Mouse (Mus musculus): Measurements from ENCODE around the gene Abca1. TPM values are rescaled to one million over a fixed set of nuclear protein-coding genes. Genes with fewer than 3 reads are reported as not detected.
A peak's percentile ranks its signal among the peaks of the same experiment; 100 is the strongest.

The Abca1 gene
- total and polyA plus RNA-seq, 2 experiments from 2014 or later, result 3.7 to 18.1 TPM

- no peak for DNase-seq (ENCODE audit: low spot score)
- Histone ChIP-seq H3K4me1 (ENCODE audit: control insufficient read depth, insufficient read depth) (peaks cover 8% of the 10 kb centered on the region), H3K27me3 (ENCODE audit: control insufficient read depth, insufficient read depth, low read length) (no peaks in the 10 kb centered on the region), H3K9me3 (replicated peaks; ENCODE audit: control insufficient read depth, low read length) (no peaks in the 10 kb centered on the region), H3K4me2 (ENCODE audit: low read depth, low read length) (no peak overlapping the region), H3K36me3 (replicated peaks; ENCODE audit: control insufficient read depth, insufficient read depth, low read length) (peaks cover 16% of the 10 kb centered on the region), H3K4me3 (ENCODE audit: low read depth, low read length) (no peak overlapping the region), H3K9ac (replicated peaks; ENCODE audit: low read depth, low read length) (no peak overlapping the region), H3K27ac (ENCODE audit: low read depth) (0 out of 2 replicates have a peak overlapping the region, but pooled peaks have one; percentile 1)
- WGBS, result 83% methylated on average over 3 of the region's 3 CpGs
- TF ChIP-seq EP300 (IDR thresholded peaks at IDR 0.05; ENCODE audit: low read depth), result no peak
- no peak for TF ChIP-seq CTCF (IDR thresholded peaks at IDR 0.05; ENCODE audit: low read depth)
- ATAC-seq (ENCODE audit: insufficient read depth, low read depth), result no peak
Observed at GRCm38 (mm10) chr4:53122310-53122709, 37.4 kb downstream of the Abca1 start.

GRCm38 (mm10) chr4:53121516-53122227, 38.0 kb downstream of the Abca1 start:
- DNase-seq (ENCODE audit: low spot score) (no peak), ATAC-seq (ENCODE audit: insufficient read depth, low read depth) (no peak)
- Histone ChIP-seq H3K9me3 (replicated peaks; ENCODE audit: control insufficient read depth, low read length) (no peaks in the 10 kb centered on the region), H3K27ac (ENCODE audit: low read depth) (peak overlapping the region; percentile 1; the same call in 1 of the 2 replicates), H3K27me3 (ENCODE audit: control insufficient read depth, insufficient read depth, low read length) (no peaks in the 10 kb centered on the region), H3K4me3 (ENCODE audit: low read depth, low read length) (no peak overlapping the region), H3K4me1 (ENCODE audit: control insufficient read depth, insufficient read depth) (peaks cover 13% of the 10 kb centered on the region), H3K9ac (replicated peaks; ENCODE audit: low read depth, low read length) (no peak overlapping the region), H3K4me2 (ENCODE audit: low read depth, low read length) (no peak overlapping the region), H3K36me3 (replicated peaks; ENCODE audit: control insufficient read depth, insufficient read depth, low read length) (peaks cover 10% of the 10 kb centered on the region)
- WGBS, result 44% methylated on average over 7 of the region's 7 CpGs
- TF ChIP-seq CTCF (IDR thresholded peaks at IDR 0.05; ENCODE audit: low read depth) (no peak), EP300 (IDR thresholded peaks at IDR 0.05; ENCODE audit: low read depth) (no peak)

GRCm38 (mm10) chr4:53121084-53121483, 38.6 kb downstream of the Abca1 start:
- Histone ChIP-seq H3K27ac (ENCODE audit: low read depth) (no peak overlapping the region; the same call in 1 of the 2 replicates), H3K4me1 (ENCODE audit: control insufficient read depth, insufficient read depth) (peaks cover 13% of the 10 kb centered on the region), H3K4me2 (ENCODE audit: low read depth, low read length) (no peak overlapping the region), H3K27me3 (ENCODE audit: control insufficient read depth, insufficient read depth, low read length) (no peaks in the 10 kb centered on the region), H3K4me3 (ENCODE audit: low read depth, low read length) (no peak overlapping the region), H3K9me3 (replicated peaks; ENCODE audit: control insufficient read depth, low read length) (no peaks in the 10 kb centered on the region), H3K36me3 (replicated peaks; ENCODE audit: control insufficient read depth, insufficient read depth, low read length) (peaks cover 4% of the 10 kb centered on the region; the same call in 1 of the 2 replicates), H3K9ac (replicated peaks; ENCODE audit: low read depth, low read length) (no peak overlapping the region)
- ATAC-seq (ENCODE audit: insufficient read depth, low read depth) (no peak), DNase-seq (ENCODE audit: low spot score) (no peak)
- WGBS, result 56% methylated on average over 3 of the region's 3 CpGs
- TF ChIP-seq CTCF (IDR thresholded peaks at IDR 0.05; ENCODE audit: low read depth) (no peak), EP300 (IDR thresholded peaks at IDR 0.05; ENCODE audit: low read depth) (no peak)

- no peaks in the 10 kb centered on the region for H3K9me3 ChIP-seq (replicated peaks; ENCODE audit: control insufficient read depth, low read length)
- DNase-seq (ENCODE audit: low spot score), result no peak
- WGBS, result 78% methylated on average over 10 of the region's 10 CpGs
Observed at GRCm38 (mm10) chr4:53120038-53120685, 39.5 kb downstream of the Abca1 start.

GRCm38 (mm10) chr4:53118643-53119042, 41.1 kb downstream of the Abca1 start:
- no peak for TF ChIP-seq EP300 (IDR thresholded peaks at IDR 0.05; ENCODE audit: low read depth)
- TF ChIP-seq CTCF (IDR thresholded peaks at IDR 0.05; ENCODE audit: low read depth), result no peak
- peaks cover 13% of the 10 kb centered on the region for H3K4me1 ChIP-seq (ENCODE audit: control insufficient read depth, insufficient read depth)
- H3K9me3 ChIP-seq (replicated peaks; ENCODE audit: control insufficient read depth, low read length), result no peaks in the 10 kb centered on the region
- WGBS, result 69% methylated on average over 4 of the region's 4 CpGs
- DNase-seq (ENCODE audit: low spot score) (no peak), ATAC-seq (ENCODE audit: insufficient read depth, low read depth) (no peak)
- H3K4me2 ChIP-seq (ENCODE audit: low read depth, low read length), result no peak overlapping the region
- H3K9ac ChIP-seq (replicated peaks; ENCODE audit: low read depth, low read length), result no peak overlapping the region
- H3K27me3 ChIP-seq (ENCODE audit: control insufficient read depth, insufficient read depth, low read length), result no peaks in the 10 kb centered on the region
- H3K27ac ChIP-seq (ENCODE audit: low read depth), result no peak overlapping the region; the same call in 1 of the 2 replicates
- H3K4me3 ChIP-seq (ENCODE audit: low read depth, low read length), result no peak overlapping the region
- peaks cover 3% of the 10 kb centered on the region for H3K36me3 ChIP-seq (replicated peaks; ENCODE audit: control insufficient read depth, insufficient read depth, low read length)

More at GRCm38 (mm10) chr4:53120038-53120685, 39.5 kb downstream of the Abca1 start:
- no peak overlapping the region for H3K4me3 ChIP-seq (ENCODE audit: low read depth, low read length)
- no peaks in the 10 kb centered on the region for H3K27me3 ChIP-seq (ENCODE audit: control insufficient read depth, insufficient read depth, low read length)
- TF ChIP-seq EP300 (IDR thresholded peaks at IDR 0.05; ENCODE audit: low read depth) (no peak), CTCF (IDR thresholded peaks at IDR 0.05; ENCODE audit: low read depth) (no peak)
- no peaks in the 10 kb centered on the region for H3K36me3 ChIP-seq (replicated peaks; ENCODE audit: control insufficient read depth, insufficient read depth, low read length)
- no peak overlapping the region for H3K4me2 ChIP-seq (ENCODE audit: low read depth, low read length)
- peaks cover 13% of the 10 kb centered on the region for H3K4me1 ChIP-seq (ENCODE audit: control insufficient read depth, insufficient read depth)
- H3K27ac ChIP-seq (ENCODE audit: low read depth), result no peak overlapping the region
- ATAC-seq (ENCODE audit: insufficient read depth, low read depth), result no peak
- no peak overlapping the region for H3K9ac ChIP-seq (replicated peaks; ENCODE audit: low read depth, low read length)

Measured in heart, postnatal 0 days (tissue).